In the genomic region with DNA sequence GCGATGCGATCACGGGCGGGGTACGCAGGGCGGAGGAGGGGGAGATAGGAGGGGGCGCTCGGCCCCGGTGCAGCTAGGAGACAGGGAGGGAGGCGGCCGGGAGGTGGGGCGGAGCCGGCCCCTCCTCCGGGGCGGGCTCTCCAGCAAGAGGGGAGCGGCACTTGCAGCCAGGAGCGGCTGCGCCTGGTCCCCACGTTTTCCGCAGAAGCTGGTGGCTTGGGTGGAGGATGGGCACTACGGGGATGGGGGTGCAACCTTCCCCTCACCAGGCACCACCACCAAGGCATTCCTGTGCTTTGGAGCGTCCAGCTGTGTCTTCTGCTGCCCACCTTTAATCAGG, we compare ENCODE assay signal across 8 mouse cellular contexts. TPM values are rescaled to one million over a fixed set of nuclear protein-coding genes. Genes with fewer than 3 reads are reported as not detected.
DNase-seq lines count a peak whose midpoint lies in the region; ATAC-seq and TF ChIP-seq lines count a peak whose summit lies in the region.

Gene Fbxo41 (minus strand): TSS at position 84 of the 340 bp plus-strand sequence.

- peak within 1 kb of the TSS; percentile 53 for H3K9ac ChIP-seq in kidney, embryonic 15.5 days
- H3K9ac ChIP-seq in embryonic facial prominence, embryonic 15.5 days, result peak within 1 kb of the TSS; percentile 53
- peak within 1 kb of the TSS; percentile 54 for H3K9ac ChIP-seq in intestine, postnatal 0 days (ENCODE audit: low read depth, low read length)
- no peak within 1 kb of the TSS for H3K9ac ChIP-seq in liver, embryonic 12.5 days

- no peak within 1 kb of the TSS for H3K27ac ChIP-seq in kidney, embryonic 15.5 days
- no peak within 1 kb of the TSS for H3K27ac ChIP-seq in embryonic facial prominence, embryonic 15.5 days (replicated peaks)
- H3K27ac ChIP-seq in intestine, postnatal 0 days (ENCODE audit: low read depth, low read length), result no peak within 1 kb of the TSS
- no peak within 1 kb of the TSS for H3K27ac ChIP-seq in liver, embryonic 12.5 days

- no peaks in the 10 kb centered on the region for H3K36me3 ChIP-seq in kidney, embryonic 15.5 days
- H3K36me3 ChIP-seq in embryonic facial prominence, embryonic 15.5 days, result no peaks in the 10 kb centered on the region
- no peaks in the 10 kb centered on the region for H3K36me3 ChIP-seq in intestine, postnatal 0 days (ENCODE audit: control insufficient read depth, insufficient read depth)
- no peaks in the 10 kb centered on the region for H3K36me3 ChIP-seq in liver, embryonic 12.5 days

- peaks cover 16% of the 10 kb centered on the region for H3K4me1 ChIP-seq in kidney, embryonic 15.5 days
- peaks cover 16% of the 10 kb centered on the region for H3K4me1 ChIP-seq in embryonic facial prominence, embryonic 15.5 days
- H3K4me1 ChIP-seq in intestine, postnatal 0 days (replicated peaks; ENCODE audit: control insufficient read depth, insufficient read depth, low read length), result no peaks in the 10 kb centered on the region
- 0 out of 2 replicates have a peak, but pooled peaks cover 11% of the 10 kb centered on the region for H3K4me1 ChIP-seq in liver, embryonic 12.5 days

- no peak for TF ChIP-seq CTCF in intestine, postnatal 0 days (IDR thresholded peaks at IDR 0.05; ENCODE audit: low read depth)

- DNase-seq in kidney, adult 8-10 months, result no peak
- peak; percentile 91 for DNase-seq in brain, adult 2 months (ENCODE audit: low read depth, low spot score)
- peak; percentile 75 to 78 for DNase-seq in right cerebral cortex, adult 2 months (ENCODE audit: low spot score in 2 of 2)
- DNase-seq in gastrocnemius, postnatal 10 days, result no peak

- H3K27me3 ChIP-seq in kidney, embryonic 15.5 days, result peaks cover 68% of the 10 kb centered on the region
- peaks cover 38% of the 10 kb centered on the region for H3K27me3 ChIP-seq in embryonic facial prominence, embryonic 15.5 days
- peaks cover 14% of the 10 kb centered on the region; the same call in 1 of the 2 replicates for H3K27me3 ChIP-seq in intestine, postnatal 0 days (replicated peaks; ENCODE audit: control insufficient read depth, insufficient read depth, low read length)
- H3K27me3 ChIP-seq in liver, embryonic 12.5 days (replicated peaks), result peaks cover 68% of the 10 kb centered on the region

- H3K4me2 ChIP-seq in kidney, embryonic 15.5 days, result peak within 1 kb of the TSS; percentile 94
- peak within 1 kb of the TSS; percentile 89 for H3K4me2 ChIP-seq in embryonic facial prominence, embryonic 15.5 days (replicated peaks)
- peak within 1 kb of the TSS; percentile 95 for H3K4me2 ChIP-seq in intestine, postnatal 0 days (replicated peaks; ENCODE audit: low read depth)
- peak within 1 kb of the TSS; percentile 75 for H3K4me2 ChIP-seq in liver, embryonic 12.5 days

- peak within 1 kb of the TSS; percentile 70 for H3K4me3 ChIP-seq in kidney, embryonic 15.5 days (replicated peaks)
- H3K4me3 ChIP-seq in embryonic facial prominence, embryonic 15.5 days (replicated peaks), result peak within 1 kb of the TSS; percentile 68
- H3K4me3 ChIP-seq in intestine, postnatal 0 days (ENCODE audit: low read depth, low read length), result peak within 1 kb of the TSS; percentile 58
- peak within 1 kb of the TSS; percentile 57 for H3K4me3 ChIP-seq in liver, embryonic 12.5 days

- peak; percentile 76 for ATAC-seq in kidney, embryonic 15.5 days (replicated peaks; ENCODE audit: low FRiP score)
- ATAC-seq in embryonic facial prominence, embryonic 15.5 days (ENCODE audit: insufficient number of reproducible peaks, low FRiP score, low TSS enrichment, low read depth), result peak; percentile 72; the same call in 1 of the 2 replicates
- ATAC-seq in intestine, postnatal 0 days, result 0 out of 2 replicates have a peak, but pooled peaks have one; percentile 13
- ATAC-seq in liver, embryonic 12.5 days, result 0 out of 2 replicates have a peak, but pooled peaks have one; percentile 24

- WGBS in kidney, embryonic 15.5 days, result under 1% methylated on average over 20 of the region's 22 CpGs
- 0% methylated on average over 16 of the region's 22 CpGs for WGBS in embryonic facial prominence, embryonic 15.5 days
- WGBS in intestine, postnatal 0 days, result 3% methylated on average over 18 of the region's 22 CpGs
- whole genome bisulfite sequencing in liver, embryonic 12.5 days (ENCODE audit: insufficient replicate concordance), result under 1% methylated on average over 20 of the region's 22 CpGs

- no peaks in the 10 kb centered on the region for H3K9me3 ChIP-seq in kidney, embryonic 15.5 days (replicated peaks)
- no peaks in the 10 kb centered on the region for H3K9me3 ChIP-seq in embryonic facial prominence, embryonic 15.5 days (replicated peaks)
- H3K9me3 ChIP-seq in intestine, postnatal 0 days (ENCODE audit: control insufficient read depth), result no peaks in the 10 kb centered on the region
- H3K9me3 ChIP-seq in liver, embryonic 12.5 days (replicated peaks), result no peaks in the 10 kb centered on the region

RNA-seq across cellular contexts. Expression of gene Fbxo41, which starts in this region (rescaled TPM):
- polyA plus RNA-seq in kidney, embryonic 15.5 days (2015; fragmentation: Nextera tagmentation; extraction: Ambion mirVana), result 0.08 and 0.18 TPM in 2 replicates
- polyA plus RNA-seq in embryonic facial prominence, embryonic 15.5 days (2015; fragmentation: Nextera tagmentation; extraction: Ambion mirVana), result 0.26 and 0.33 TPM in 2 replicates
- 0.09 and 0.10 TPM in 2 replicates for polyA plus RNA-seq in intestine, postnatal 0 days (2015; fragmentation: Nextera tagmentation; extraction: Ambion mirVana)
- polyA plus RNA-seq in liver, embryonic 12.5 days (2016; fragmentation: Nextera tagmentation; extraction: Ambion mirVana), result 0.01 and 0.06 TPM in 2 replicates
- total RNA-seq in gastrocnemius, postnatal 10 days (2021), result under 1 TPM; 0.14 TPM

Comparison
In these comparisons a context has a peak if more than half of its experiments do, and no peak if none do; other contexts are left out.
1. Peak in ATAC-seq, H3K4me3 ChIP-seq, H3K9ac ChIP-seq and H3K4me2 ChIP-seq in kidney, embryonic 15.5 days; RNA of the gene not detected or under 1 TPM.
2. Peak in ATAC-seq, H3K4me3 ChIP-seq, H3K9ac ChIP-seq and H3K4me2 ChIP-seq in embryonic facial prominence, embryonic 15.5 days; RNA of the gene not detected or under 1 TPM.
3. Peak in ATAC-seq, H3K4me3 ChIP-seq, H3K9ac ChIP-seq and H3K4me2 ChIP-seq in intestine, postnatal 0 days; RNA of the gene not detected or under 1 TPM.
4. Peak in ATAC-seq, H3K4me3 ChIP-seq and H3K4me2 ChIP-seq in liver, embryonic 12.5 days; RNA of the gene not detected or under 1 TPM.
5. ATAC-seq: peak in every context shown above with its lines; median percentile 76 in kidney, embryonic 15.5 days; 72 in embryonic facial prominence, embryonic 15.5 days; 24 in liver, embryonic 12.5 days; 13 in intestine, postnatal 0 days.
6. DNase-seq: peak in brain, adult 2 months (single experiment) and right cerebral cortex, adult 2 months (2 of 2); none in kidney, adult 8-10 months (0 of 2) and gastrocnemius, postnatal 10 days (single experiment).
7. Peak in every context shown above with its lines, with median percentiles within 50 percentile points of each other: H3K4me2 ChIP-seq and H3K4me3 ChIP-seq.